Mouse (Mus musculus): ENCODE results near the gene Lingo2.

Lingo2 gene

GRCm38 (mm10) chr4:36560997-36561396 lies 390.6 kb downstream of the Lingo2 start:
- no peak for DNase-seq (ENCODE audit: low read depth, low spot score)

GRCm38 (mm10) chr4:36540664-36541360 lies 410.7 kb downstream of the Lingo2 start:
- DNase-seq (ENCODE audit: low read depth, low spot score) = no peak

- DNase-seq (ENCODE audit: low read depth, low spot score) = no peak
These were observed 417.7 kb downstream of the Lingo2 start for GRCm38 (mm10) chr4:36533895-36534294.

- no peak for DNase-seq (ENCODE audit: low read depth, low spot score)
These were observed 461.3 kb downstream of the Lingo2 start for GRCm38 (mm10) chr4:36490255-36490654.

GRCm38 (mm10) chr4:36435211-36435610 lies 516.3 kb downstream of the Lingo2 start:
- no peak for DNase-seq (ENCODE audit: low read depth, low spot score)

GRCm38 (mm10) chr4:36426192-36426591 lies 525.4 kb downstream of the Lingo2 start:
- no peak for DNase-seq (ENCODE audit: low read depth, low spot score)

- DNase-seq (ENCODE audit: low read depth, low spot score) = no peak
These were observed 544.2 kb downstream of the Lingo2 start for GRCm38 (mm10) chr4:36407350-36407749.

GRCm38 (mm10) chr4:36368925-36369324 lies 582.6 kb downstream of the Lingo2 start:
- no peak for DNase-seq (ENCODE audit: low read depth, low spot score)

- no peak for DNase-seq (ENCODE audit: low read depth, low spot score)
These were observed 597.1 kb downstream of the Lingo2 start for GRCm38 (mm10) chr4:36354401-36354800.

GRCm38 (mm10) chr4:36331741-36332140 lies 619.8 kb downstream of the Lingo2 start:
- DNase-seq (ENCODE audit: low read depth, low spot score) = no peak

- DNase-seq (ENCODE audit: low read depth, low spot score) = no peak
These were observed 625.9 kb downstream of the Lingo2 start for GRCm38 (mm10) chr4:36325603-36326002.

GRCm38 (mm10) chr4:36313067-36313466 lies 638.5 kb downstream of the Lingo2 start:
- DNase-seq (ENCODE audit: low read depth, low spot score) = no peak

GRCm38 (mm10) chr4:36311431-36311830 lies 640.1 kb downstream of the Lingo2 start:
- no peak for DNase-seq (ENCODE audit: low read depth, low spot score)

GRCm38 (mm10) chr4:36305228-36305627 lies 646.3 kb downstream of the Lingo2 start:
- no peak for DNase-seq (ENCODE audit: low read depth, low spot score)

GRCm38 (mm10) chr4:36289701-36290053 lies 661.9 kb downstream of the Lingo2 start:
- no peak for DNase-seq (ENCODE audit: low read depth, low spot score)

- no peak for DNase-seq (ENCODE audit: low read depth, low spot score)
These were observed 662.5 kb downstream of the Lingo2 start for GRCm38 (mm10) chr4:36288813-36289700.

GRCm38 (mm10) chr4:36262436-36263169 lies 688.9 kb downstream of the Lingo2 start:
- DNase-seq (ENCODE audit: low read depth, low spot score) = no peak

GRCm38 (mm10) chr4:36186231-36186922 lies 765.2 kb downstream of the Lingo2 start:
- no peak for DNase-seq (ENCODE audit: low read depth, low spot score)

- no peak for DNase-seq (ENCODE audit: low read depth, low spot score)
These were observed 767.9 kb downstream of the Lingo2 start for GRCm38 (mm10) chr4:36183643-36184042.

- DNase-seq (ENCODE audit: low read depth, low spot score) = no peak
These were observed 781.4 kb downstream of the Lingo2 start for GRCm38 (mm10) chr4:36170099-36170498.

GRCm38 (mm10) chr4:36131341-36131740 lies 820.2 kb downstream of the Lingo2 start:
- no peak for DNase-seq (ENCODE audit: low read depth, low spot score)

- no peak for DNase-seq (ENCODE audit: low read depth, low spot score)
These were observed 856.1 kb downstream of the Lingo2 start for GRCm38 (mm10) chr4:36095482-36095881.

Data from CD4-positive, CD25-positive, alpha-beta regulatory T cell, adult 2 months (primary cell).